ENCODE assay signal across 8 mouse cellular contexts in genomic region chr14:31323849-31324792, GRCm38 (mm10). TPM values are rescaled to one million over a fixed set of nuclear protein-coding genes. Genes with fewer than 3 reads are reported as not detected.
DNase-seq lines count a peak whose midpoint lies in the region; ATAC-seq and TF ChIP-seq lines count a peak whose summit lies in the region.

Gene Dnah1 (minus strand): TSS chr14:31323896.

- no peaks in the 10 kb centered on the region for H3K27me3 ChIP-seq in lung, embryonic 14.5 days (ENCODE audit: insufficient read depth, low read length)
- no peaks in the 10 kb centered on the region for H3K27me3 ChIP-seq in neural tube, embryonic 13.5 days

- H3K27ac ChIP-seq in lung, embryonic 14.5 days (ENCODE audit: low read depth) = no peak within 1 kb of the TSS
- no peak within 1 kb of the TSS for H3K27ac ChIP-seq in neural tube, embryonic 13.5 days (replicated peaks)

- no peaks in the 10 kb centered on the region for H3K4me1 ChIP-seq in lung, embryonic 14.5 days (ENCODE audit: insufficient read depth)
- H3K4me1 ChIP-seq in neural tube, embryonic 13.5 days (replicated peaks) = 0 out of 2 replicates have a peak, but pooled peaks cover 9% of the 10 kb centered on the region

- peak within 1 kb of the TSS; percentile 62 for H3K4me2 ChIP-seq in lung, embryonic 14.5 days
- H3K4me2 ChIP-seq in neural tube, embryonic 13.5 days = peak within 1 kb of the TSS; percentile 51

- H3K9me3 ChIP-seq in lung, embryonic 14.5 days (ENCODE audit: low read depth, low read length) = no peaks in the 10 kb centered on the region
- no peaks in the 10 kb centered on the region for H3K9me3 ChIP-seq in neural tube, embryonic 13.5 days

- no peaks in the 10 kb centered on the region for H3K36me3 ChIP-seq in lung, embryonic 14.5 days (ENCODE audit: insufficient read depth)
- no peaks in the 10 kb centered on the region for H3K36me3 ChIP-seq in neural tube, embryonic 13.5 days

- peak within 1 kb of the TSS; percentile 43 for H3K9ac ChIP-seq in lung, embryonic 14.5 days
- H3K9ac ChIP-seq in neural tube, embryonic 13.5 days = peak within 1 kb of the TSS; percentile 55

- no peak; the same call in 1 of the 2 replicates for TF ChIP-seq CTCF in lung, embryonic 14.5 days (IDR thresholded peaks at IDR 0.05; ENCODE audit: low read depth)

- DNase-seq in layer of hippocampus, adult 9-11 months = peak; percentile 42
- DNase-seq in layer of hippocampus, adult 18-20 months (ENCODE audit: low spot score in 2 of 2) = no peak
- peak; percentile 74 for DNase-seq in embryo, embryonic 11 days
- DNase-seq in heart, adult 8-10 months (ENCODE audit: low spot score) = peak; percentile 15
- DNase-seq in kidney, adult 18-20 months = peak; percentile 50
- DNase-seq in lung, embryonic 14.5 days = peak; percentile 72
- DNase-seq in thymus, postnatal 14 days = peak; percentile 64

- 30% methylated on average over 28 of the region's 28 CpGs for WGBS in lung, embryonic 14.5 days
- 34% methylated on average over 28 of the region's 28 CpGs for WGBS in neural tube, embryonic 13.5 days

- H3K4me3 ChIP-seq in lung, embryonic 14.5 days (ENCODE audit: low read depth, low read length) = peak within 1 kb of the TSS; percentile 35
- H3K4me3 ChIP-seq in neural tube, embryonic 13.5 days = peak within 1 kb of the TSS; percentile 31

- ATAC-seq in lung, embryonic 14.5 days (ENCODE audit: insufficient read depth) = peak; percentile 74
- no peak for ATAC-seq in neural tube, embryonic 13.5 days (ENCODE audit: low read depth)

RNA-seq across cellular contexts. Expression of gene Dnah1, which starts in this region (rescaled TPM):
- 1 to 10 TPM; 3.7 to 4.9 TPM for total RNA-seq in layer of hippocampus, adult 18-20 months (2021)
- under 1 TPM in 2 of 4 experiments, not detected in 2; 0.03 to 0.06 TPM for total RNA-seq in heart, adult 8-10 months (2022)
- 4.1 and 4.6 TPM in 2 replicates for polyA plus RNA-seq in lung, embryonic 14.5 days (2014; fragmentation: Nextera tagmentation; extraction: Ambion mirVana)
- polyA plus RNA-seq in neural tube, embryonic 13.5 days (2015; fragmentation: Nextera tagmentation; extraction: Ambion mirVana) = 3.4 and 4.3 TPM in 2 replicates

Comparison
In these comparisons a context has a peak if more than half of its experiments do, and no peak if none do; other contexts are left out.
1. RNA of gene Dnah1 (total RNA-seq): 3.7 to 4.9 TPM in layer of hippocampus, adult 18-20 months; 0.03 to 0.06 TPM in heart, adult 8-10 months; every median in the first group is over 4 times any median in the second.
2. DNase-seq: peak in layer of hippocampus, adult 9-11 months (single experiment), embryo, embryonic 11 days (single experiment), kidney, adult 18-20 months (single experiment), lung, embryonic 14.5 days (single experiment) and thymus, postnatal 14 days (single experiment); none in layer of hippocampus, adult 18-20 months (0 of 2).
3. Peak in DNase-seq in heart, adult 8-10 months; RNA of the gene not detected or under 1 TPM.